Mouse (Mus musculus) brain, embryonic 14.5 days (tissue): ENCODE measurements at regions not wholly inside any gene's neighbourhood (a gene's known extent, or its start where the extent isn't known, plus 50 kb on each side); places are given as distances from the start of the nearest gene placed in this dataset.

Experiments
- DNase-seq: peaks from one replicate; pipeline ENCODE4 v3.0.0-alpha.2; 2011; ENCODE audit warnings: low read depth
- CTCF ChIP-seq: fragments of 200-500 bp; IDR thresholded peaks from 2 replicates; pipeline ENCODE4 v1.5.1; 2012; ENCODE audit warnings: inconsistent platforms, mild to moderate bottlenecking, moderate library complexity, borderline replicate concordance; ENCODE audit not compliant: insufficient read depth, insufficient read length; ENCODE audit errors: extremely low read depth
- POLR2A ChIP-seq: fragments of 200-500 bp; IDR thresholded peaks from 2 replicates; pipeline ENCODE4 v1.6.1; 2012; ENCODE audit warnings: mild to moderate bottlenecking, inconsistent platforms, borderline replicate concordance; ENCODE audit not compliant: poor library complexity, insufficient read depth, insufficient read length, severe bottlenecking; ENCODE audit errors: extremely low read depth

DNA sequence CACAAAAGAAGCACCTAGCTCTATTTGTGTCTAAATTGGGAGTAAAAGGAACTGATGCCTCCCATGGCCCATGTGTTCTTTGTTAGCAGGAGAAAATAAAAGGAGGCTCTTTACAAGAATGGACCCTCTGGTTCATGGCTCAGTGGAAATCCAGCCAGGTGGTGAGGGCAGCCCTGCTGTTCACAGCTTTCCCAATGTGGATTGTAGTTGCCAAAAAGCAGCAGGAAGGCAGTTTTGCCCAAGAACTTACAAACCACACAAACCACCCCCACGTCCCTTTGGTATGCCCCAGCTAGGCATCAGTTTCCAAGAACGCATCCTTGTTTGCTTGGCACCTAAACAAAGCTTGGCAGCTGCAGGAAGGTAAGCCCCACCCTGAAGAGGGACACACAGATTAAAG, 174.7 kb downstream of the Fam76b start:
- DNase-seq = peak; percentile 75
- TF ChIP-seq CTCF (no peak), POLR2A (no peak)

DNA sequence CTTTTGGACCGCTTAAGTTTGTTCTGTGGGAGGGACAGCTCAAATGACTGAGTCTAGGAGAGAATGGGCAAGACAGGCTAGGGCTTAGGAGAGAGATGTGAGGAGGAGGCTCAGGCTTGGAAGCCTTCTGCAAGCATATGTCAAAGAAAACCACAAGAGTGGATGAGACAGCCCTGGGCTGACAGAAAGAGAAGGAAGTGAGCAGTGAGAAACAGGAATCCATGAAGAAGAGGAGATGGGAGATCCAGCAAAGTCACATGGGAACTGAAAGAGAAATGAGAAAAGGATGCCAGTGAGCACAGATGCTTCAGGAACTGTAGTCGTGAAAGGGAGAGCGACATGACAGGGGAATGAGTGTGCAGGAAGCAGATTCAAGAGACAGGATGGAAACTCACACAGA, 175.6 kb downstream of the Fam76b start:
- no peak for DNase-seq
- TF ChIP-seq POLR2A (no peak), CTCF (no peak)

DNA sequence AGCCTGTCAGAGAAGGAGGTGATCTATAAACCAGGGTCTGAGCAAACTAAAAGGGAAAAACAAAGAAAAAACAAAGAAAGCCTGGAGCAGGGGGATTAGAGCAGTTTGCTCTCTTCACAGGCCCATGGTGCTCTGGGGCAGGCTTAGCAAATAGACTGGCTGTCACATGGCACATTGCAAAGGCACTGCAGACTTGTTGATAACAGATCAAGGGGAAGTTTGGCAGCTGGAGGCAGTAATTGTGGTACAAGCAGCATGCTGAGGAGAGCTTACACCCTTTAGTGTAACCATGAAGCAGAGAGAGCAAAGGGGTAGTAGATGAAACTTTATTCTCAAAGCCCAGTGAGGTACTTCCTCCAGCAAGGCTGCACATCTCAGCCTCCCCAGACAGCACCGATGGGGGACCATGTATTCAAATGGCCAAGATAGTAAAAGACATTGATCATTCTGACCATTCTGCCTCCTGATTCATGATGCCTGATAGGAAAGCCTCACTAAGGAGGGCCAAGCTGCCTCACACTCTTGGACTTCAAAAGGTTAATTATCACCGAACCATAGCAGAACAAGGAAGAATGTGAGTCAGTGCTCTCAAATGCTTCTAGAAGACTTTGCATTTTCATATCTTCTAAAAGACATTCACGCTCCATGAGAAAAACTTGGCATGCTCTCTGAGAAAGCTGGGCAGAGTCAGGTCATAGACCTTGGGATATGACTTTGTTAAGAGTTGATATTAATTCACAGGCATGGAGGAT, 178.9 kb downstream of the Fam76b start:
- TF ChIP-seq POLR2A = no peak
- TF ChIP-seq CTCF = no peak
- peak; percentile 35 for DNase-seq

DNA sequence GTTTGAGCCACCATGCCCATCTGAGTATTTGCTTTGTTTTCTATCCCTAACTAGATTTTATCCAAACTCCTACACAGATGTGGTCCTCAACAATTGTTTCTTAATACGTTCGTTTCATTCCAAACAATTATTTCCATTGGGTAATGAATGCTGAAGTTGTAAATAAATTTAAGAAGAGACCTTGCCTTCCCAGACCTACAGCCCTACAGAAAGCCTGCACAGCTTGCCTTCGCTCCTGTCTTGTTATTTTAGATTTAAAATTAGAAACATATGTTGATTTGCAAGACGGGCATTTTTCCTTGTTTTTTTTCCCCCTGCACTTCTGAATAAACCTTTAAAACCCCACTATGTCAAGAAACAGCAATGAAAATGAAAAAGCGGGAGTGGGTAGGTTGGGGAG, 181.9 kb downstream of the Fam76b start:
- no peak for DNase-seq
- TF ChIP-seq POLR2A (no peak), CTCF (no peak)

DNA sequence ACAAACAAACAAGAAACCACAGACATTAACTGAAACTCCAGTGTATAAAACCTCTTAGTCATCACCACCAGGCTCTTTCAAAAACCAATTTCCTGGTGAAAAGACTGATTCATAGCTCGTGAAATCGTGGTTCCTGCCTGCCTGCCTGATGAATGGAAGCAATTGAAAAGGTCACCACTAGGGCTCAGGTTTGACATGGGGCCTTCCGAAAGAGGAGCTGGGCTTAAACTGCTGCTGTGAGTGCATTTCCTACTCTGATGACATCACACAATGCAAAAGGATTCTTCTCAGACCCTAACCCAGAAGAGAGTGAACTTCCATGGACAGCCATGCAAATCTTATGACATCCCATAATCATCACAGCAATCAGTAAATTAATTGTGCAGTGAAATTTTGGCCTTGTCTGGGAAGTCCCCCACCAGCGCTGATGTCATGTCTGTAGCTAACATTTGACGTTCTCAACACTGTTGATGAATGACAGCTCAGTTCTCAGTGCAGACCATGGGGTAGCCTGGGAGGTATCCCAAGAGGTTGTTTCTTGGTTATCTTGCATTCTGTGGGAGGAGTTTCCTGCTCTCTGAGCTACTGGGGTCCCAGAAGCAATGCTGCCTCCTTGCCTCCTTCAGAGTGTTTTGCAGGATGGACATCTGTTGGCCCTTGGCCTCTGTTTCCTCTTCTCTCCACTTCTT, 182.9 kb downstream of the Fam76b start:
- TF ChIP-seq POLR2A (no peak), CTCF (peak; percentile 27; the same call in 1 of the 2 replicates)
- DNase-seq = no peak

DNA sequence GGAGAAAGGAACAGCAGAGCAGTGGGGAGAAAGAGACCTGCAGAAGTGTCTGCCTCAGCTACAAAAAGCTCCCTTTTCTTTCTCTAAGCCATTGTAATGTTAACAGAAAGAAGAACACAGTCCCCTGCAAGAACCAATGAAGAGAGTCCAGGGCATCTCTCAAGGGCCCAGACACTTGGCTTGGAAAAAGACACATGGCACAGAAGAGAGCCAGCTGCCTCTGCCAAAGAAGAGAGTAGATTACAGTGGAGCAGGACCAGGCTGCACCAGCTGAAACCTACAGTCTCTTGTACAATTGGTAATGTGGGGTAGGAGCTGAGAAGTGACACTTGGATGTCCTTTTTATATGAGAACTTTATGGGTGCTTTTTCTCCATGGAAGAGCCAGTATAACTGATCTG, 196.7 kb downstream of the Fam76b start:
- TF ChIP-seq CTCF (no peak), POLR2A (no peak)
- DNase-seq = no peak

DNA sequence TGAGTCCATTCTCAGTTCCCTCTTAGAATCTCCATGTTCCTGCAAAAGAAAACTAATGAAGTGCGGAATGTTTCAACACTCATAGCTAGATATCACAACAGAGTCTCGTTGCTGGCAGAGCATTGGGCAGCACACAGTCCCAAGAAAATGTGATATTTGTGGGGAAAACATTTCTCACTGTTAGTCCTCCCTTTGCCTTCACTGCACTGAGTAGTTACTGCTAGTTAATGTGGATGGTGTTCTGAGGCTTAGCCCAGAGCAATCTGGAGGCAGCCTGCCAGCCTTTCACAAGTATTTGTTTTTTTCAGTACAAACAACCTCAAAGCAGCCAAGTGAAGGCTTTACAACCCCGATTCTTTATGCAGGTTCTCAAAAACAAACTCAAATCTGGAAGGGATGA, 197.2 kb downstream of the Fam76b start:
- no peak for TF ChIP-seq CTCF
- no peak for TF ChIP-seq POLR2A
- peak; percentile 70 for DNase-seq

DNA sequence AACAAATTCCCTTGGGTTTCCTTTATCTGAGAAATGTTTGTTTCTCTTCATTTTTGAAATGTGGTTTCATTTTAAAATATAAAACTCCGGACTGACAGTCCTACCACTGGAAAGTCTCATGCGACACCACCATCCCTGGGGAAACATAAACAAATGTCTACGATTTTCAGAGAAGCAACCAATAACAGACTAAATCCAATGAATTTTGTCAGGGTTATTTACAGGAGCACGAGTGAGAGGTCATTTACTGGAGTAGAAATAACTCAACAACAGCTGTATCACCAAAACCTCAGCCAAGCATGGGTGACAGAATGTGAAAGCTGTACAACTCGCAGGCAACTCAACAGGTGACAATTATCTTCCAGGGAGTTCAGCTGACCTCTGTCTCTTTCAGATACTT, 200.5 kb downstream of the Fam76b start:
- no peak for DNase-seq
- TF ChIP-seq CTCF = no peak
- no peak for TF ChIP-seq POLR2A

DNA sequence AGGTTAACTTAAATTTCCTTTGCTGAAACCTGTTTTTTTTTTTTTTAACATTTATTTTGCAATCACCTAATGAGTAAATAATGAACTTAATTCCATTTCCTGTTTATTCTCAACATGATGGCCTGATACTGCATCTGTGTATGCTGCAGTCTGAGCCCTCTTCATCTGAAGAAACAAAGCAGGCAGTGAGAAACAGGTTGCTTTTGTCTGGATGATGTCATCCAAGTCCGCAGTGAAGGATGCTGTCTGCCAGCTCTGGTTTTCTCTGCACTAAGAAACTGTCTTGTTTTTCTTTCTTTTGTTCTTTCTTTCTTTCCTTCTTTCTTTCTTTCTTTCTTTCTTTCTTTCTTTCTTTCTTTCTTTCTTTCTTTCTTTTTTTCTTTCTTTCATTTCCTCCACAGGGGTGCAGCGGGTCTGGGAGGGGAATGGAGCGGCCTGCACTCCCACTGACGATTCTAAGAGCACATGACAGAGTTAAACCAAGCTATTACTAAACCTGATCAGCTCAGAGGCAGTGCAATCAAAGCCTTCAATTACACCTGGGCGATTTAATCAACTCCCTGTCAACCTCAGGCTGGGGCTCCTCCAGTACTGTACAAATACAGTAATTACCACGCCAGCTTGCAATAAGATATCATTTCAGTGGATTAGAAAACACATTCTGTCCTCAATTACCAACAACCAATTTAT, 204.0 kb downstream of the Fam76b start:
- TF ChIP-seq CTCF = no peak
- no peak for TF ChIP-seq POLR2A
- peak; percentile 64 for DNase-seq

DNA sequence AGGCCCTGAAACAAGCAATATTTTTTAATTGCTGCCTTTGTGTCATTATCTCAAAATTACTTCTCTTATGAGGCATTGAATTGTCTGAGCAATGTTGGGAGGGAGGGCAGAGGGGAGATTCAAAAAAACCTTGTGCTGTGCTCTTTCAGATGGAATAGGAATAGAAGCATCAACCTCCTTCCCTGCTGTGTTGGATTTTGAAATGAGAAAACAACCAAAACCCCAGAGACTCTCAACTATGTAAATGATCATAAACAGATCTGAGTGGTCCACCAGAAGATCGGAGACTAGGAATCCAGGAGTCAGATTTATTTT, 204.5 kb downstream of the Fam76b start:
- DNase-seq = no peak
- TF ChIP-seq CTCF = no peak
- no peak for TF ChIP-seq POLR2A

DNA sequence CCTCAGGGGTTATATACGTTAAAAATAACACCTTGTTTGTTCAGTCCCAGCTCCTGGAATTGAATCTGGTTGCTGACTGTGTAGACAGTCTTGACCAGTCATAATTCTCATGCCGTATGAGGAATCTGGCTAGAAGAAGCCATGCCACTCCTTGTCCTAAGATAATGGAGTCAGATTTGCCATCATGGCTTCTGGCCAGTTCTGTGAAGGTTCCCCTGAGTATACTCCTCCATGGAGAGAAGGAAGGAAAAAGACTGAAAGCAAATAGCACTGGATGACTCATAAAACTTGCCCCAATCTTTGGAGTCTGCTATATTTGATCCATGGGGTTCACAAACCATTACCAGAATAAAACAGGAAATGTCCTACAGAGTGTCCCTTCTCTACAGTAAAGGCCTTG, 208.0 kb downstream of the Fam76b start:
- TF ChIP-seq POLR2A = no peak
- no peak for TF ChIP-seq CTCF

More for the DNA sequence above, 208.0 kb downstream of the Fam76b start:
- no peak for DNase-seq
